Mouse (Mus musculus) neutrophil, adult 5-6 weeks (primary cell): ENCODE results near the gene Atp5e. TPM values are rescaled to one million over a fixed set of nuclear protein-coding genes. Genes with fewer than 3 reads are reported as not detected.

Experiments
- ATAC-seq: fragments of 151-379, 151-347 bp; 2 replicates; pipeline ENCODE4 v1.8.0; 2017; ENCODE audit warnings: mild to moderate bottlenecking, moderate TSS enrichment; ENCODE audit not compliant: insufficient number of reproducible peaks, poor library complexity, low FRiP score, severe bottlenecking; ENCODE audit errors: extremely low read depth
- total RNA-seq: library from RNA; stranded (forward); fragments of 200-1000 nt; gene quantifications from 2 replicates; pipeline ENCODE4 v1.2.3, GENCODE M21; 2017

Atp5e gene
- total RNA-seq = 208 and 251 TPM in 2 replicates

- ATAC-seq = peak; percentile 99
Observed at GRCm38 (mm10) chr2:174463789-174464523, at the start of gene Atp5e. Atp5e (minus strand) TSS chr2:174464105.

DNA sequence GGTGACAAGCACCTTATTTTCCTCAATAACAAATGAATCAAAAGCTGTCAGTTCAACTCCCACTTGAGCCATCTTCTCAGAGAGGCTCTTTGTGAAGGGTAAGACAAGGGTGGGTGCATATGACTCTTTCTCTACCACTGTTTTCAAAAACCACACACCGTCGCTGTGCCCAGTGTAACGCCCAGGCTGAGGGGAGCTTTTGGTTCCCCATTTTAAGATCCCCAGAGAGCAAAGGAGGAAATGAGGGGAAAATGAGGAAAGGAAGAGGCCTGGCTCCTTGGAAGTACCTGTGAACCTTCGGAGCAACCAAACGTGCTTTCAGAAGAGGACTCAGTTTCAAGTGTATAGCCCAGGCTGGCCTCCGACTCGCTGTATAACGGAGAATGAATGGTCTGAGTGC lies 45.9 kb upstream of the Atp5e start:
- ATAC-seq = 0 out of 2 replicates have a peak, but pooled peaks have one; percentile 19

DNA sequence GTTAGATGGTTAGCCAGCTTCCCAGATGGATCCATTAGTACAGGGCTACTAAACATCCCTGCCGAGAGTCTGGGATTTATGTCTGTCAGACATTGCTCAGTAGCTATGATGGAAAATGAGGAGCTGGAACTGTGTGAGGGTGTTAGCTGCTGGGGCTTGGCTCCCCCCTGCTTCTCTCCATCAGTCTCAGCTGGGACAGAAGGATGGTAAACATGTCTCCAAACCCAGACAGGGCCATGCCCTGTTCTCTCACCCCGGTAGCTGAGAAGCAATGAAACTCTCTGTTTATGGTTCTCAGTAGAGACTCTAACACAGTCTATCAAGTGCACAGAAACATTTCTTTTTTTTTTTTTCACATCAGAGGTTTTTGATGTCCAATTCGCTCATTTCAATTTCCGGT lies 44.1 kb upstream of the Atp5e start:
- ATAC-seq = no peak

DNA sequence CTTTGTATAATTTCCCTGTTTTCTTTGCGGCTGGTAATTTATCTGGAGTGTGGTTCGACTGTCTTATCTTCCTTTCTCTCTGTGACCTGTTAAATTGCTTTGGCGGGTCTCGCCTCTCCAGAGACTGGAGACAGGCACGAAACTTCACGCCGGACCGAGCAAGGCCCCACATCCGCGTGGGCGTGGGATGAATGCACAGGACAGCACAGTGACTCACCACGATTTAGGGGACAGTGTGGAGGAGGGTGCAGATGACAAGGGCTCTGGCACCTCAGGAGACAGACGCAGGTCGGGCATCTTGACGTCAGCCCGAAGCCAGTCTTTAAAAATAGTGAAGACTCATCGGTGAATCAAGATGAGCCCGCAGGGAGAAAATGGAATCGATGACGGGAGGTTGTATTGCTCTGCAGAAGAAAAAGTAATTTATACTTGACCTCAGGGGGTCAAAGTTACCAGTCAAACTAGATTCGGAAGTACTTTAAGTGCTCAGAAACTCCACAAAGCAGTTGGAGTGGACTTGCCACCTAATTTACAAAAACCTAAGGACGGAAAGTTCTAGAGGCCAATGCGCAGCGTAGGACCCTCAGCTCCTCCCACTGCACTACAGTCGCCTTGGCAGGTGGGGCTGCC lies 39.0 kb upstream of the Atp5e start:
- ATAC-seq = no peak

- ATAC-seq = no peak
Observed at GRCm38 (mm10) chr2:174502321-174502720, 38.4 kb upstream of the Atp5e start.

GRCm38 (mm10) chr2:174501517-174501916 lies 37.6 kb upstream of the Atp5e start:
- ATAC-seq = no peak

DNA sequence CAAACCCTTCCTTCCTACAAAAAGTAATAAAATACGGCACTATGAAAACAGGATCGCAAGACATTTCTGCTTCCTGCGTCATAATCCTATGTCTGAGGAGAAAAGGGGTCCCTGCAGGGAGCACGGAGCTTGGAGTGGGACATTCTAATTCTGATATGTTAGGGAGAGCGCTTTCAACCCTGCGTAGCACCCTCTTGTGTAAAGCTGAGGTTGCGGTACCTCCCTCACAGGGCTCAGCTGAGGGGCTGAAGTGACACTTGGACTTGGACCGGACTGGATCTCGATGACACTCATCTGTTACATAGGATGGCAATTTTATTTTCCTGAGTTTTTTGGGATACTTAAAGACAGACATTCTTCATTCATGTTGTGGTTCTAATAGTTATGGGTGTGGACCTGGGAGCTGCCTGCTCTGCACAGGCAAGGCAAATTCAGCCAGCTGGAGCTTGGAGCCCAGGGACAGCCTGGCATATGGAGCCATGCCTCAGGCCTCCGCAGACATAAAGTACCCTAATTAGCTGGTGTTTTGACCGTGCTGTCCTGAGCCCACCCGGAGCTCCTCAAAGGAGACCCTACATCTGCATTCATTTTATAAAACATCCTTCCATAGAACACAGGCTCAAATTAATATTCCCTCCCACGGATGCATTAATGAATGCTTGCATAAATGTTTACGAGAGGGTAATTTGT lies 37.1 kb upstream of the Atp5e start:
- ATAC-seq = no peak

GRCm38 (mm10) chr2:174492858-174493257 lies 29.0 kb upstream of the Atp5e start:
- peak; percentile 80; the same call in 1 of the 2 replicates for ATAC-seq

- no peak for ATAC-seq
Observed at GRCm38 (mm10) chr2:174487005-174487404, 23.1 kb upstream of the Atp5e start.

- no peak for ATAC-seq
Observed at GRCm38 (mm10) chr2:174478746-174479145, 14.8 kb upstream of the Atp5e start.

DNA sequence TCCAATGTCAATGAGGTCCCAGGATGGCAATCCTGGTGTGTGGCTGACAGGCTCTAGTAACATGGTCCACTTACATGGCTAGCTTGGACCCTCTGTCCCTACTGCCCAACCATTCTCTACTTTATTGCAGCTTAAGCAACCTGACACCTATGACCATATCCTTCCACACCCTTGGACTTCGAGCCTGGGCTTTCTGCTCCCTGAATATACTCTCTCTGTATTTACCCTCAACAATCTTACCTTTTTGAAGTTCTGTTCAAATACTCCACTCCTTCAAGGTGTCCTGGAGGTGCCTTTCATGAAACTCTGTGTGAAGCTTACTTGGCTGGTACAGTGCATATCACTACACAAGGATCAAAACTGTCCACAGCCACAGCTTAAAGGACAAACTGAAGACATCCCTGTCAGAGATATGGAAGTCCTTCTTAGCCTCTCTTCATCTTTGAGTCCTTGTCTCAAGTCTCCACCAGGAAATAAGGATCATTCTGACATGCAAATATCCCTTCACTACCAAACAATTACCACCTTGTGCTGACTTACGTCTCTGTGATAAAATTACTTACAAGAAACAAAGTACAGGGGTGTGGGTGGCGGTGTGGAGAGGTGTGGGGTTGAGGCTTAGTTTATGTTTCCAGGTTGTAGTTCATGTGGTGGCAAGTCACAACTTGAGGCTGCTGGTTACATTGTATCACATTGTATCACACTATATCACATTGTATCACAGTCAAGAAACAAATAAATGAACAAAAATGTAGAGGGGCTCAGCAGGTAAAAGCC lies 13.8 kb upstream of the Atp5e start:
- no peak for ATAC-seq

GRCm38 (mm10) chr2:174473550-174473927 lies 9.6 kb upstream of the Atp5e start:
- no peak for ATAC-seq

GRCm38 (mm10) chr2:174472818-174473549 lies 9.1 kb upstream of the Atp5e start, which contains the start of gene Prelid3b:
Prelid3b (minus strand) TSS chr2:174473081.
- ATAC-seq = peak; percentile 95

GRCm38 (mm10) chr2:174472407-174472806 lies 8.5 kb upstream of the Atp5e start:
- 0 out of 2 replicates have a peak, but pooled peaks have one; percentile 16 for ATAC-seq

GRCm38 (mm10) chr2:174470786-174471405 lies 7.0 kb upstream of the Atp5e start:
- ATAC-seq = no peak

GRCm38 (mm10) chr2:174470333-174470732 lies 6.4 kb upstream of the Atp5e start:
- ATAC-seq = no peak

- no peak for ATAC-seq
Observed at GRCm38 (mm10) chr2:174463370-174463769, 535 bp downstream of the Atp5e start.

DNA sequence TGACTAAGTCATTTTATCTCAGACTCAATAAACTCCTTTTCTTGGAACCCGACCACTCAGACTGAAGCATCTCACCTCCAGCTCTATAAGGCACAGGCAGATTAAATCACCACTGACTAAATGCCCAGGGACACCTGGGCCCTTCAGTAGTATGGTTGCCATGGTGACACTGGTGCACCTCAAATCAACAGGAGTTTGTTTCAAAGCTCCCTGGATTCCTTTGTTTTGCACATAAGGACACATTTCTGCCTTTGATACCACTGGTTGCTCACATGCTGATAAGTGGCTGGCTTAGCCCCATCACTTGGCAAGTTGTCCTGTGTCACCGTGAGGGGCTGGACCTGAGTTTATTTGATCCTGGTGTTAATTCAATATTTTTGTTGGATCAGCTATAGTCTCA lies 4.5 kb downstream of the Atp5e start:
- no peak for ATAC-seq
